Mouse (Mus musculus): ENCODE results near the gene Hmga1b. TPM values are rescaled to one million over a fixed set of nuclear protein-coding genes. Genes with fewer than 3 reads are reported as not detected.

Hmga1b gene
- total RNA-seq, 4 experiments from 2014 or later: 9.3 to 13.1 (median 11.6) TPM

Other genes with a start within 250 kb of the Hmga1b start
- gene Gcgr, start 232.1 kb upstream of the Hmga1b start, total RNA-seq (2022): 1 to 10 TPM in 3 of 4 experiments, under 1 TPM in 1; 0.87 to 4.0 (median 2.3) TPM
- gene Mcrip1, start 213.1 kb upstream of the Hmga1b start, total RNA-seq (2022): 10 to 100 TPM; 62.9 to 67.8 (median 65.3) TPM
- gene Ppp1r27, start 211.7 kb upstream of the Hmga1b start, total RNA-seq (2022): 1 to 10 TPM in 3 of 4 experiments, under 1 TPM in 1; 0.78 to 2.8 (median 1.2) TPM
- 100 to 1,000 TPM; 439 to 580 (median 550) TPM for gene P4hb, start 189.5 kb upstream of the Hmga1b start, total RNA-seq (2022)
- 100 to 1,000 TPM; 356 to 389 (median 365) TPM for gene Arhgdia, start 181.2 kb upstream of the Hmga1b start, total RNA-seq (2022)
- gene Alyref, start 164.4 kb upstream of the Hmga1b start, total RNA-seq (2022): 100 to 1,000 TPM in 1 of 4 experiments, 10 to 100 TPM in 3; 52.1 to 102 (median 72.7) TPM
- gene Anapc11, start 164.4 kb upstream of the Hmga1b start, total RNA-seq (2022): 100 to 1,000 TPM in 2 of 4 experiments, 10 to 100 TPM in 2; 90.3 to 112 (median 98.6) TPM
- 1 to 10 TPM in 2 of 4 experiments, not detected in 2; 1.3 to 2.1 TPM for gene Npb, start 154.3 kb upstream of the Hmga1b start, total RNA-seq (2022)
- gene Pcyt2, start 144.9 kb upstream of the Hmga1b start, total RNA-seq (2022): 100 to 1,000 TPM; 201 to 310 (median 259) TPM
- gene Sirt7, start 137.6 kb upstream of the Hmga1b start, total RNA-seq (2022): 10 to 100 TPM; 61.1 to 97.1 (median 75.7) TPM
- 10 to 100 TPM; 53.2 to 74.4 (median 69.7) TPM for gene Mafg, start 129.2 kb upstream of the Hmga1b start, total RNA-seq (2022)
- 1 to 10 TPM in 3 of 4 experiments, under 1 TPM in 1; 0.73 to 2.0 (median 1.3) TPM for gene Pycr1, start 119.0 kb upstream of the Hmga1b start, total RNA-seq (2022)
- 1 to 10 TPM in 1 of 4 experiments, under 1 TPM in 2, not detected in 1; 0.65 to 1.2 (median 0.81) TPM for gene Myadml2, start 114.6 kb upstream of the Hmga1b start, total RNA-seq (2022)
- gene Notum, start 101.6 kb upstream of the Hmga1b start, total RNA-seq (2022): 1 to 10 TPM; 5.1 to 9.0 (median 7.2) TPM
- gene Aspscr1, start 89.8 kb upstream of the Hmga1b start, total RNA-seq (2022): 100 to 1,000 TPM; 101 to 108 (median 106) TPM
- gene Cenpx, start 49.1 kb upstream of the Hmga1b start, total RNA-seq (2022): 10 to 100 TPM; 49.3 to 61.7 (median 55.7) TPM
- 10 to 100 TPM; 26.1 to 57.9 (median 42.3) TPM for gene Lrrc45, start 48.9 kb upstream of the Hmga1b start, total RNA-seq (2022)
- gene Rac3, start 41.3 kb upstream of the Hmga1b start, total RNA-seq (2022): 10 to 100 TPM; 11.1 to 23.9 (median 15.9) TPM
- gene Dcxr, start 35.5 kb upstream of the Hmga1b start, total RNA-seq (2022): 100 to 1,000 TPM in 2 of 4 experiments, 10 to 100 TPM in 2; 41.6 to 142 (median 76.2) TPM
- gene Cbr2, start 30.7 kb upstream of the Hmga1b start, total RNA-seq (2022): 10 to 100 TPM in 1 of 4 experiments, 1 to 10 TPM in 3; 4.8 to 11.4 (median 6.5) TPM
- gene Rfng, start 21.4 kb downstream of the Hmga1b start, total RNA-seq (2022): 10 to 100 TPM; 17.3 to 21.4 (median 20.5) TPM
- gene Gps1, start 21.5 kb downstream of the Hmga1b start, total RNA-seq (2022): 100 to 1,000 TPM; 138 to 150 (median 147) TPM
- 10 to 100 TPM; 62.8 to 71.6 (median 70.5) TPM for gene Dus1l, start 33.6 kb downstream of the Hmga1b start, total RNA-seq (2022)
- 1,000 to 10,000 TPM in 1 of 4 experiments, 100 to 1,000 TPM in 3; 300 to 1,377 (median 701) TPM for gene Fasn, start 61.8 kb downstream of the Hmga1b start, total RNA-seq (2022)
- 10 to 100 TPM in 3 of 4 experiments, 1 to 10 TPM in 1; 9.9 to 24.5 (median 15.1) TPM for gene Ccdc57, start 170.1 kb downstream of the Hmga1b start, total RNA-seq (2022)
- 1 to 10 TPM in 3 of 4 experiments, under 1 TPM in 1; 0.55 to 1.7 (median 1.5) TPM for gene Slc16a3, start 185.7 kb downstream of the Hmga1b start, total RNA-seq (2022)
- gene Csnk1d, start 228.5 kb downstream of the Hmga1b start, total RNA-seq (2022): 100 to 1,000 TPM; 117 to 145 (median 136) TPM